Mouse (Mus musculus) erythroblast, embryonic 14.5 days (primary cell): ENCODE results near the gene Pom121l2. TPM values are rescaled to one million over a fixed set of nuclear protein-coding genes. Genes with fewer than 3 reads are reported as not detected.

Source experiments
- H3K27me3 ChIP-seq: 2 replicates; pipeline ENCODE4 v1.6.1; 2012; ENCODE audit warnings: inconsistent platforms; ENCODE audit not compliant: control insufficient read depth
- H3K36me3 ChIP-seq: 2 replicates; pipeline ENCODE4 v1.6.1; 2012; ENCODE audit warnings: mild to moderate bottlenecking, inconsistent platforms; ENCODE audit not compliant: control insufficient read depth
- H3K4me1 ChIP-seq: 2 replicates; pipeline ENCODE4 v1.6.1; 2012; ENCODE audit warnings: inconsistent platforms; ENCODE audit not compliant: control insufficient read depth
- H3K4me3 ChIP-seq: replicated peaks from 2 replicates; pipeline ENCODE3; 2012; ENCODE audit warnings: moderate library complexity, mild to moderate bottlenecking, inconsistent platforms
- H3K9me3 ChIP-seq: 2 replicates; pipeline ENCODE4 v1.6.1; 2012; ENCODE audit warnings: low read length, inconsistent platforms, mixed read lengths; ENCODE audit not compliant: control insufficient read depth
- GATA1 ChIP-seq: IDR thresholded peaks from 2 replicates; pipeline ENCODE4 v1.6.1; 2012; ENCODE audit warnings: low read length, inconsistent platforms, mixed read lengths
- TAL1 ChIP-seq: IDR thresholded peaks from 3 replicates; pipeline ENCODE4 v1.6.1; 2012; ENCODE audit warnings: low read length, inconsistent platforms, mixed read lengths
- polyA plus RNA-seq: library from polyadenylated mRNA; stranded (reverse); fragments of >175 nt; gene quantifications from 2 replicates; pipeline ENCODE4 v1.2.3, GENCODE M21; 2012

The Pom121l2 gene
- polyA plus RNA-seq, 1 experiment: not detected

DNA sequence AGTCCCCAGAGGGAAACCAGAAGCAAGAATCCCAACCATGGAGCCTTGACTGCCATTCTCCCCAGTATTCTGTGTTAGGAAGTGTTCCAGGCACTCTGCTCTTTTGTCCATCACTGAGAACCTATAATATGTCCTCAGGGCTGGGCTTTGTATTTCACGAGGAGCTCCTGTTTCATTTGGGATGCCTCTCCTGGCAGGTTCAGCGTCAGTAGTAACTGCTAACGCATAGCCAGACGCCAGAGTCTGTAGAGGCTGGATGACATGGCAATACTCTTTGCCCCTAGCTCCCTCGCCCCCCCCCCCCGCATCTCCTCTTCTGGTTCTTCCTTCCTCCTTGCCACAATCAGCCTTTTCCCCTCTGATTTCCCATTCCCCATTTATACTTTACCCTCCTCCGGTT, 28.6 kb downstream of the Pom121l2 start, which contains the start of gene Prss16:
Gene Prss16, minus strand, starts transcription at position 101 of the 400 bp plus-strand sequence.
- Histone ChIP-seq H3K9me3 (no peaks in the 10 kb centered on the region; the same call in 1 of the 2 replicates), H3K36me3 (no peaks in the 10 kb centered on the region), H3K4me1 (peaks cover 27% of the 10 kb centered on the region), H3K4me3 (no peak within 1 kb of the TSS), H3K27me3 (peaks cover 99% of the 10 kb centered on the region)
- TF ChIP-seq GATA1 (no peak), TAL1 (no peak)

DNA sequence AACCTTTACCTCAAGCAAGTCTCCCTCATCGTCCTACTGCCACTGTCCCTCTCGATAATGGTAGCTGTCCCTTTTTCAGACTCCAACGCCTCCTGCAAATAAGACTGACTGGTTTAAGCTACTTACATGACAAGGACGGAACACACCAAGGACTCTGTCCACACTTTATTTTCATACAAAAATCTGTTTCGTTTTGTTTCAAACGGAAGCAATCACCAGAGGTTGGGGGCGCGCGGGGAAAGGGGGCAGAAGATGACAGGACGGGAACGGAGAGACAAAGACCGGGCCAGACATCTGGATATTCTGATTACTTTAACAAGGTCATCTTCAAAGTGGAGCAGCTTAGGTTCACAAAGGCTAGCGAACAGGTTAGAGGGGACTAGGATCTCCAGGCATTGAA, 32.7 kb downstream of the Pom121l2 start:
- no peaks in the 10 kb centered on the region for H3K36me3 ChIP-seq
- peaks cover 23% of the 10 kb centered on the region for H3K4me1 ChIP-seq
- no peak for TF ChIP-seq GATA1
- TF ChIP-seq TAL1: no peak
- H3K9me3 ChIP-seq: no peaks in the 10 kb centered on the region
- no peak overlapping the region for H3K4me3 ChIP-seq
- peaks cover 68% of the 10 kb centered on the region for H3K27me3 ChIP-seq

DNA sequence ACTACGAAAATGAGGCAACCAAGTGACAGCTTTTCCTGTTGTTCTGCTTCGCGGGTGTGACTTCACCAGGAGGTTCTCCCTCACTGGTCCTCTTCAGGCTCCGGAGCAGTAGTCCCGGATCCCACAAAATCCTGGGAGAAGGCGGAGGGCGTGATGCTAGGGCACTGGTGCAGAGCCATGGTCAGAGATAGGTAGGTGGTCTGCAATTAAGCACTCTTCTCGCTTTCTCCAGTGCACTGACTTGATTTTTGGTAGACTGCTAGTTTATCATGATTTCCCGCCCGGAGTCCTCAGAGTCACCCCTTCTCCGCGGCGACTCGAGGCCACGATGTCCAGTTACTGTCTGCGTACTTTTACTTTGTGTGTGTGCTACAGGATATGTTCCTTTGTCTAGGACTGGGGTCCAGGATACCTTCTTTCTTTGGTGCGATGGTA, 33.4 kb downstream of the Pom121l2 start:
- Histone ChIP-seq H3K9me3 (no peaks in the 10 kb centered on the region), H3K4me3 (peak overlapping the region; percentile 24), H3K27me3 (peaks cover 61% of the 10 kb centered on the region), H3K4me1 (peaks cover 27% of the 10 kb centered on the region), H3K36me3 (no peaks in the 10 kb centered on the region)
- TF ChIP-seq TAL1: no peak

DNA sequence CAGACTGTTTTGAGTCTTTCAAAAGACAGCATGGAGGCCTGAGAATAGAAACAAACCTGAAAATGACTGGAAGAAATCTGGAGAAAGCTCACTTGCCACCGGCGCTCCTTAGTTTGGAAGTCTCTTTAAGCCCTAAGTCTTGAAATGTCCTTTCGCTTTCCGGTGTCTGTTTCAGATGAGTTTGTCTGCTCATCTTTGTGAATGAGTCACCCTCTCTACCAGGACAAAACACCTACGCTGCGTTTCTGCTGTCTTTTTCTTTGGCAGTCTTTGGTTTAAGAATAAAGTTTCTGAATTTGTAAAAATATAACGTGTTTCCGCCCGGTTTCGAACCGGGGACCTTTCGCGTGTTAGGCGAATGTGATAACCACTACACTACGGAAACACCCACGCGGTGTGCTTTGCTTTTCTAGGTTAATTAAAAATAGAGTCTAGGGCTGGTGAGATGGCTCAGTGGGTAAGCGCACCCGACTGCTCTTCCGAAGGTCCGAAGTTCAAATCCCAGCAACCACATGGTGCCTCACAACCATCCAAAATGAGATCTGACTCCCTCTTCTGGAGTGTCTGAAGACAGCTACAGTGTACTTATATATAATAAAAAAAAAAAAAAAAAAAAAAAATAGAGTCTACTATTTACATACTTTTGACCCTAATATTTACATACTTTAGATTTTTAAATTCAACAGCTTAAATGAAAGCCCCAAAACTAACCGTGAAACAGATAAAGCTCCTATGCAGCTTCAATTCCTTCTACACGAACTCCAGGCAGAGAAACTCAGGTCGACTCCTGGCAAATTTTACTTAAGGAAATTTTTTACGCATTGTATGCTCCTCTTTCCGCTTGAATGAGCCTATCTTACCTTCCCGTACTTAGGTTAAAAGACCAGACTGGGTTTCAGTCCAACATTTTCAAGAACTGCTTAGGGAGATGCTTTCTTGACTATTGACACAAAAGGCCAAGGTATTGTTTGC, 34.8 kb downstream of the Pom121l2 start:
- no peaks in the 10 kb centered on the region for H3K9me3 ChIP-seq
- no peaks in the 10 kb centered on the region for H3K36me3 ChIP-seq
- H3K27me3 ChIP-seq: peaks cover 47% of the 10 kb centered on the region
- H3K4me1 ChIP-seq: peaks cover 38% of the 10 kb centered on the region
- H3K4me3 ChIP-seq: peak overlapping the region; percentile 49
- no peak for TF ChIP-seq GATA1
- TF ChIP-seq TAL1: no peak

DNA sequence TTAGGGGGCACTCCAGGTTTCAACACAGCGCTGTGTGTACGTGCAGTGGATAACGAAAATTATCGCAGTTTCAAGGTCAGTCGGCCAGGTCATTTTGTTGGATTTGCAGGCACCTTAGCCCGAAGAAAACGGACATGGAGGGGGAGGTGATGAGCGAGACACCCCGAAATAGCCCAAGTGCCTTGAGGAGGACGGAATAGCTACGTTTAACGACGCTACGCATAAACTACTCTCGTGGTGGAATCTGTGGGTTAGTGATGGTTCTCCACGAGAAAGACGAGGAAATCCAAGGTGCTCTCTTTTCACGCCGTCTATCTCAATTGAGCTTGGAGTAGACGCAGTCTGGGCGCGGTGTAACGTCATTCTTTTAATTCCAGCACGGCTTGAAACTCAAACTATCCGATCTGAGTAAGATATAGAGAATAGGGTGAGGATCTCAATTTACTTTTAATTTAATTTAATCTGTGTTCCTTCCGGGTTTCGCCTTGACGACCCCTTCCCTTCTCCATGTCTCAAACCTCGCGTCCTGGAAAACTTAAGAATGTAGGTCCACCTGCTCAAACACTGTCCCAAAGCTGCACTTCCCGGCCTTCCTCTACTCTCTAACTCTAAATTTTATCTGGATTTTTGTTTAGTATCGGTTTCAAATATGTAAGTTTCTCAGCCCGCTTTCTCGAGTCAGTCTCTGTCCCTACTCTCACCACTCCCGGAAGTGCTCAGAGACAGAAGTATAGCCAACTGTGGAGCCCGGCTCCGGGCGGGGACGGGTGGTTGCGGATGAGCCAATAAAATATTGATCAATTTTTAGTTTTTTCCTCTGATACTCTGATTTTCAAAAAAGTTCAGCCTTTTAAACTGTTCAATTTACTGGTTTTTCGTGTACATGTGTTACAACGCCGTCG, 39.2 kb downstream of the Pom121l2 start:
- no peaks in the 10 kb centered on the region for H3K36me3 ChIP-seq
- H3K9me3 ChIP-seq: no peaks in the 10 kb centered on the region

DNA sequence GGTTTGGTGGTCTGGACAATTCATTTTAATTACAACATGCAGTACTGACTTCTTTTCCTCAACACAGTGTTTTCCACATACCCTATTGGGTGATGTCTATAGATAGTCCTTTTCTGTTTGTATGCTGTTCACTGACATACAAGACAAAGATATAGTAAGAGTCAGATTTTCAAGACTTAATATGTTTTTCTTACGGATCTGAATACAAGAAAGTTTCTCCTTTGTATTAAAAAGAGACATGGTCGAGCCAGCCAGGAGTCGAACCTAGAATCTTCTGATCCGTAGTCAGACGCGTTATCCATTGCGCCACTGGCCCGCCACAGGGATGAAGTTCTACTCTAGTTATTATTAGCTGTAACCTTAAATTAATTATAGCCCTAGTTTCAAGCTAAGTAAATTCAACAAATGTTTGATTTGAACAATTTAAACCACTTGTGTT, 39.9 kb downstream of the Pom121l2 start:
- TF ChIP-seq TAL1 (no peak), GATA1 (no peak)
- Histone ChIP-seq H3K4me1 (peaks cover 40% of the 10 kb centered on the region), H3K36me3 (no peaks in the 10 kb centered on the region), H3K27me3 (no peaks in the 10 kb centered on the region), H3K9me3 (no peaks in the 10 kb centered on the region), H3K4me3 (peak overlapping the region; percentile 73)

More for the DNA sequence above, 39.2 kb downstream of the Pom121l2 start:
- peaks cover 40% of the 10 kb centered on the region for H3K4me1 ChIP-seq
- peaks cover 4% of the 10 kb centered on the region for H3K27me3 ChIP-seq
- peak overlapping the region; percentile 73 for H3K4me3 ChIP-seq
- TF ChIP-seq GATA1: no peak
- TF ChIP-seq TAL1: no peak

DNA sequence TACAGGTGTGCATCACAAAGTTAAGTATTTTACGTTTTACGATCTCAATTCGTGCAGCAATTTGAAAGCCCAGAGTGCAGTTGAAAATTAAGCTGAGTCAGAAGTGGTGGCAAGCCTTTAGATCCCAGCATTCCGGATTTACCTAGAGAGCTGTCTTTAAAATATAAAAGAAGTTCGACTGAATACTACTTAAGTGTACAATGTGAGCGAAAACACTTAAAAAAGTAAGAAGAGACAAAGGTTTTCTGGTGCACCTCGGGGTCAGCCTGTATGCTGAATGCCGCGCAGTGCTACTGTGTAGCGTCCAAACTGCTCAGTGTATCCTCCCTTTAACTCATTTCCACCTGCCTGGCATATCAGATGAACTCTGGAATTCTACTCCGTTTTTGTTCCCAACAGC, 40.6 kb downstream of the Pom121l2 start:
- no peaks in the 10 kb centered on the region for H3K9me3 ChIP-seq
- peaks cover 40% of the 10 kb centered on the region for H3K4me1 ChIP-seq
- H3K36me3 ChIP-seq: no peaks in the 10 kb centered on the region
- no peaks in the 10 kb centered on the region for H3K27me3 ChIP-seq
- TF ChIP-seq GATA1 (no peak), TAL1 (no peak)
- peak overlapping the region; percentile 73 for H3K4me3 ChIP-seq

DNA sequence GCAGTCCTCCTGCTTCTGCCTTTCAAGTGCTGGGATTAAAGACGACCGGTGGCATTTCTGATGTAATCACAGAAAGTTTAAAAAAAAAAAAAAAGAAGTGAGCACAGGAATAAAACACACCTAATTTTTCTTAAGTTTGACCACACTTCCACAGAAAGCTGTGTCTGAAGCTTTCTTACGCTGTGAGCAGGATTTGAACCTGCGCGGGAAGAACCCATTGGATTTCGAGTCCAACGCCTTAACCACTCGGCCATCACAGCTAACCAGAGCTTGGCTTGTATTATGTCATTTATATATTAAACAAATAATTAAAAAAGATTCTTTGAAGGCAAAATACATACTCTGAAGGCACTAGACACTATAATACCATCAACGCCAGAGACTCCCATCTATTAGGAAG, 41.2 kb downstream of the Pom121l2 start:
- no peaks in the 10 kb centered on the region for H3K27me3 ChIP-seq
- no peak for TF ChIP-seq TAL1
- no peak for TF ChIP-seq GATA1
- H3K36me3 ChIP-seq: no peaks in the 10 kb centered on the region
- no peaks in the 10 kb centered on the region for H3K9me3 ChIP-seq
- peak overlapping the region; percentile 73 for H3K4me3 ChIP-seq
- peaks cover 42% of the 10 kb centered on the region for H3K4me1 ChIP-seq
